Mouse (Mus musculus) CH12.LX (cell line): ENCODE data around the gene Plek2. TPM values are rescaled to one million over a fixed set of nuclear protein-coding genes. Genes with fewer than 3 reads are reported as not detected.

Experiments
- DNase-seq: peaks from one replicate; pipeline ENCODE4 v3.0.0-alpha.2; 2013; ENCODE audit errors: extremely low read depth
- H3K27ac ChIP-seq: 2 replicates; pipeline ENCODE4 v1.5.1; 2012; ENCODE audit warnings: low read depth, mild to moderate bottlenecking, control low read depth, moderate library complexity; ENCODE audit not compliant: insufficient read depth
- H3K27me3 ChIP-seq: replicated peaks from 2 replicates; pipeline ENCODE3; 2012; ENCODE audit warnings: inconsistent platforms
- H3K36me3 ChIP-seq, 2 experiments: replicated peaks in 1 of 2; 2 replicates each; pipeline versions ENCODE3 to v1.6.1; 2012; ENCODE audit warnings: inconsistent platforms in 1 of 2, low read length in 1 of 2, mild to moderate bottlenecking in 1 of 2, mixed read lengths in 1 of 2, moderate library complexity in 1 of 2; ENCODE audit not compliant: control insufficient read depth in 1 of 2, insufficient read depth in 1 of 2
- H3K4me1 ChIP-seq, 2 experiments: 2 replicates each; pipeline ENCODE4 v1.6.1; 2012; ENCODE audit warnings: inconsistent platforms in 1 of 2, moderate library complexity in 1 of 2; ENCODE audit not compliant: insufficient read depth in 2 of 2, control insufficient read depth in 1 of 2
- H3K4me2 ChIP-seq: 2 replicates; pipeline ENCODE4 v1.6.1; 2012; ENCODE audit warnings: low read depth, mild to moderate bottlenecking, control low read depth; ENCODE audit not compliant: poor library complexity, insufficient read depth, severe bottlenecking
- H3K4me3 ChIP-seq, 3 experiments: fragments of 150-350 bp in 1 of 3; sonication (generic) in 1 of 3; replicated peaks in 1 of 3; 2 replicates each; pipeline versions ENCODE3 to v1.5.1; 2011 to 2012; ENCODE audit warnings: low read depth in 2 of 3, low read length in 2 of 3, mild to moderate bottlenecking in 2 of 3, moderate library complexity in 2 of 3, control low read depth in 1 of 3, improper control_type of control experiment in 1 of 3, inconsistent platforms in 1 of 3, mixed read lengths in 1 of 3; ENCODE audit not compliant: poor library complexity in 1 of 3
- H3K79me2 ChIP-seq: replicated peaks from 2 replicates; pipeline ENCODE4 v1.6.1; 2012; ENCODE audit warnings: mild to moderate bottlenecking, moderate library complexity; ENCODE audit not compliant: control insufficient read depth, poor library complexity, insufficient read depth, severe bottlenecking; ENCODE audit errors: extremely low read depth
- H3K9ac ChIP-seq: 2 replicates; pipeline ENCODE4 v1.6.1; 2012; ENCODE audit warnings: low read depth, mild to moderate bottlenecking, control low read depth, moderate library complexity; ENCODE audit not compliant: insufficient read depth
- H3K9me3 ChIP-seq: replicated peaks from 2 replicates; pipeline ENCODE3; 2012; ENCODE audit warnings: low read length, inconsistent platforms, mixed read lengths
- BHLHE40 ChIP-seq: IDR thresholded peaks from 2 replicates; pipeline ENCODE4 v1.6.1; 2011; ENCODE audit warnings: mild to moderate bottlenecking, low read depth, low read length, improper control_type of control experiment
- CHD2 ChIP-seq: IDR thresholded peaks from 2 replicates; pipeline ENCODE4 v1.6.1; 2011; ENCODE audit warnings: low read length, improper control_type of control experiment
- CTCF ChIP-seq, 2 experiments: IDR thresholded peaks in 1 of 2; conservative IDR thresholded peaks in 1 of 2; 2 replicates each; pipeline ENCODE4 v1.5.1; 2011 to 2012; ENCODE audit warnings: low read depth in 2 of 2, low read length in 2 of 2, improper control_type of control experiment in 1 of 2, inconsistent platforms in 1 of 2, mild to moderate bottlenecking in 1 of 2, moderate library complexity in 1 of 2
- E2F4 ChIP-seq: IDR thresholded peaks from 2 replicates; pipeline ENCODE4 v1.6.1; 2011; ENCODE audit warnings: low read depth, low read length, improper control_type of control experiment; ENCODE audit not compliant: insufficient replicate concordance
- ELF1 ChIP-seq: IDR thresholded peaks from 2 replicates; pipeline ENCODE4 v1.6.1; 2014; ENCODE audit warnings: low read depth, mild to moderate bottlenecking, inconsistent platforms, low read length, improper control_type of control experiment
- EP300 ChIP-seq: IDR thresholded peaks from 2 replicates; pipeline ENCODE4 v1.6.1; 2011; ENCODE audit warnings: low read length, improper control_type of control experiment
- ETS1 ChIP-seq: conservative IDR thresholded peaks from 2 replicates; pipeline ENCODE4 v1.6.1; 2012; ENCODE audit warnings: low read depth, mild to moderate bottlenecking, inconsistent platforms, low read length, improper control_type of control experiment, moderate library complexity
- GABPA ChIP-seq: IDR thresholded peaks from 2 replicates; pipeline ENCODE4 v1.6.1; 2012; ENCODE audit warnings: low read depth, low read length, improper control_type of control experiment, inconsistent platforms; ENCODE audit not compliant: insufficient replicate concordance
- HCFC1 ChIP-seq: IDR thresholded peaks from 2 replicates; pipeline ENCODE4 v1.6.1; 2012; ENCODE audit warnings: low read depth, mild to moderate bottlenecking, inconsistent platforms, low read length, improper control_type of control experiment
- IRF4 ChIP-seq: IDR thresholded peaks from 2 replicates; pipeline ENCODE4 v1.6.1; 2014; ENCODE audit warnings: low read depth, mild to moderate bottlenecking, inconsistent platforms, low read length, improper control_type of control experiment
- JUND ChIP-seq: conservative IDR thresholded peaks from 2 replicates; pipeline ENCODE4 v1.6.1; 2011; ENCODE audit warnings: low read depth, low read length, improper control_type of control experiment
- KAT2A ChIP-seq: IDR thresholded peaks from 2 replicates; pipeline ENCODE4 v1.6.1; 2012; ENCODE audit warnings: low read length, improper control_type of control experiment, inconsistent platforms; ENCODE audit not compliant: insufficient replicate concordance
- MAFK ChIP-seq: IDR thresholded peaks from 2 replicates; pipeline ENCODE4 v1.6.1; 2011; ENCODE audit warnings: low read length, improper control_type of control experiment; ENCODE audit not compliant: insufficient replicate concordance
- MAX ChIP-seq: IDR thresholded peaks from 2 replicates; pipeline ENCODE4 v1.6.1; 2011; ENCODE audit warnings: low read length, improper control_type of control experiment
- MAZ ChIP-seq: IDR thresholded peaks from 2 replicates; pipeline ENCODE4 v1.6.1; 2012; ENCODE audit warnings: low read depth, mild to moderate bottlenecking, inconsistent platforms, low read length, improper control_type of control experiment, moderate library complexity
- MEF2A ChIP-seq: IDR thresholded peaks from 2 replicates; pipeline ENCODE4 v1.6.1; 2014; ENCODE audit warnings: low read depth, mild to moderate bottlenecking, inconsistent platforms, low read length, improper control_type of control experiment, borderline replicate concordance
- MXI1 ChIP-seq: IDR thresholded peaks from 2 replicates; pipeline ENCODE4 v1.6.1; 2011; ENCODE audit warnings: mild to moderate bottlenecking, low read depth, low read length, improper control_type of control experiment
- MYC ChIP-seq: IDR thresholded peaks from 2 replicates; pipeline ENCODE4 v1.6.1; 2011; ENCODE audit warnings: low read depth, mild to moderate bottlenecking, improper control_type of control experiment, low read length
- NELFE ChIP-seq: IDR thresholded peaks from 2 replicates; pipeline ENCODE4 v1.6.1; 2011; ENCODE audit warnings: low read depth, low read length, improper control_type of control experiment
- NRF1 ChIP-seq: IDR thresholded peaks from 2 replicates; pipeline ENCODE4 v1.6.1; 2014; ENCODE audit warnings: low read depth, mild to moderate bottlenecking, inconsistent platforms, low read length, improper control_type of control experiment, moderate library complexity
- POLR2A ChIP-seq: IDR thresholded peaks from 2 replicates; pipeline ENCODE4 v1.6.1; 2011; ENCODE audit warnings: low read depth, mild to moderate bottlenecking, improper control_type of control experiment, low read length
- RAD21 ChIP-seq: IDR thresholded peaks from 2 replicates; pipeline ENCODE4 v1.6.1; 2011; ENCODE audit warnings: low read depth, mild to moderate bottlenecking, low read length, improper control_type of control experiment, moderate library complexity
- RCOR1 ChIP-seq: conservative IDR thresholded peaks from 2 replicates; pipeline ENCODE4 v1.6.1; 2012; ENCODE audit warnings: low read depth, mild to moderate bottlenecking, inconsistent platforms, low read length, improper control_type of control experiment
- SIN3A ChIP-seq: IDR thresholded peaks from 2 replicates; pipeline ENCODE4 v1.6.1; 2012; ENCODE audit warnings: low read length, improper control_type of control experiment, inconsistent platforms
- SMC3 ChIP-seq: IDR thresholded peaks from 2 replicates; pipeline ENCODE4 v1.6.1; 2011; ENCODE audit warnings: low read depth, low read length, improper control_type of control experiment
- TBP ChIP-seq: conservative IDR thresholded peaks from 2 replicates; pipeline ENCODE4 v1.6.1; 2011; ENCODE audit warnings: low read depth, low read length, improper control_type of control experiment
- UBTF ChIP-seq: IDR thresholded peaks from 2 replicates; pipeline ENCODE4 v1.6.1; 2012; ENCODE audit warnings: low read depth, mild to moderate bottlenecking, inconsistent platforms, low read length, improper control_type of control experiment, moderate library complexity
- USF1 ChIP-seq: IDR thresholded peaks from 2 replicates; pipeline ENCODE4 v1.6.1; 2014; ENCODE audit warnings: low read depth, mild to moderate bottlenecking, inconsistent platforms, low read length, improper control_type of control experiment
- USF2 ChIP-seq: conservative IDR thresholded peaks from 2 replicates; pipeline ENCODE4 v1.6.1; 2011; ENCODE audit warnings: low read depth, low read length, improper control_type of control experiment
- ZC3H11A ChIP-seq: IDR thresholded peaks from 2 replicates; pipeline ENCODE4 v1.6.1; 2012; ENCODE audit warnings: low read depth, mild to moderate bottlenecking, inconsistent platforms, low read length, improper control_type of control experiment
- dilution Hi-C: fragments of 300-500 bp; cut with MboI; formaldehyde crosslinking; loops from 2 replicates; pipeline ENCODE4 v1.14.3; 2020; ENCODE audit warnings: low sequenced_read_pairs; ENCODE audit not compliant: extremely low pct_unique_long_range_greater_than_20kb, extremely low pct_ligation_motif_present
- in situ Hi-C: fragments of 300-500 bp; cut with MboI; formaldehyde crosslinking; loops from 3 replicates; pipeline ENCODE4 v1.14.3; 2019; ENCODE audit warnings: low sequenced_read_pairs, low pct_ligation_motif_present, low pct_unique_long_range_greater_than_20kb, mixed read lengths
- polyA plus RNA-seq: library from polyadenylated mRNA; unstranded; fragments of >175 nt; gene quantifications from 2 replicates; pipeline ENCODE4 v1.2.1, GENCODE M21; 2012; ENCODE audit warnings: low read depth; ENCODE audit not compliant: insufficient read length
- total RNA-seq, 2 experiments: library from RNA; depleted of rRNA; stranded (reverse); fragments of 300-350 nt in 1 of 2; fragments of >200 nt in 1 of 2; gene quantifications; 2 replicates each; pipeline ENCODE4 v1.2.3; 2012 to 2014

Gene Plek2
- total and polyA plus RNA-seq, 3 experiments: 0.85 TPM; not detected in 2

- H3K9me3 ChIP-seq: no peaks in the 10 kb centered on the region
- H3K27me3 ChIP-seq: no peaks in the 10 kb centered on the region
- in situ Hi-C loops: loop anchor here (5.0 kb wide), 3 partner anchors 56 to 176 kb away; partner anchors contain the start of gene Tmem229b
- no peaks in the 10 kb centered on the region for H3K36me3 ChIP-seq
- H3K4me1 ChIP-seq: peaks cover 6 to 47% of the 10 kb centered on the region in 2 experiments
- no peak overlapping the region for H3K9ac ChIP-seq
- no peak overlapping the region for H3K4me3 ChIP-seq
- H3K27ac ChIP-seq: no peak overlapping the region
- TF ChIP-seq IRF4 (no peak), KAT2A (no peak), NELFE (no peak), JUND (no peak), USF2 (no peak), SMC3 (no peak), HCFC1 (no peak), MEF2A (no peak), ELF1 (no peak), USF1 (no peak), RCOR1 (no peak), UBTF (no peak), BHLHE40 (no peak), EP300 (no peak), GABPA (no peak), ETS1 (no peak), CHD2 (no peak), MAZ (no peak), MYC (no peak)
- DNase-seq: no peak
- H3K79me2 ChIP-seq: no peaks in the 10 kb centered on the region
- H3K4me2 ChIP-seq: no peak overlapping the region
- dilution Hi-C loops: no loop called here
Measured at GRCm38 (mm10) chr12:78921421-78921820, 14.7 kb upstream of the Plek2 start.

GRCm38 (mm10) chr12:78919079-78919712, 12.4 kb upstream of the Plek2 start:
- H3K4me2 ChIP-seq: peak overlapping the region; percentile 80
- H3K27me3 ChIP-seq: no peaks in the 10 kb centered on the region
- dilution Hi-C loops (no loop called here), in situ Hi-C loops (no loop called here)
- no peaks in the 10 kb centered on the region for H3K36me3 ChIP-seq
- peaks cover 3 to 36% of the 10 kb centered on the region in 2 experiments for H3K4me1 ChIP-seq
- H3K9ac ChIP-seq: 0 out of 2 replicates have a peak overlapping the region, but pooled peaks have one; percentile 25
- no peak overlapping the region for H3K27ac ChIP-seq
- H3K9me3 ChIP-seq: no peaks in the 10 kb centered on the region
- no peaks in the 10 kb centered on the region for H3K79me2 ChIP-seq
- DNase-seq: peak; percentile 92
- no peak overlapping the region for H3K4me3 ChIP-seq
- 0 out of 2 replicates have a peak, but pooled peaks have one; percentile 2 for TF ChIP-seq MAFK
- 0 out of 2 replicates have a peak, but pooled peaks have one; percentile 35 for TF ChIP-seq NRF1
- no peak for TF ChIP-seq GABPA
- TF ChIP-seq CTCF (conservative IDR thresholded peaks at IDR 0.05 in 1 of 2, IDR thresholded peaks at IDR 0.05 in 1 of 2; ENCODE audit: low read depth in 2 of 2, low read length in 2 of 2): peak; percentile 96 to 97
- TF ChIP-seq JUND: peak; percentile 20; the same call in 1 of the 2 replicates
- no peak; the same call in 1 of the 2 replicates for TF ChIP-seq MEF2A
- TF ChIP-seq MXI1: peak; percentile 42; the same call in 1 of the 2 replicates
- TF ChIP-seq HCFC1: peak; percentile 22; the same call in 1 of the 2 replicates
- TF ChIP-seq SMC3: peak; percentile 93
- TF ChIP-seq TBP: no peak
- peak; percentile 4; the same call in 1 of the 2 replicates for TF ChIP-seq BHLHE40
- peak; percentile 14; the same call in 1 of the 2 replicates for TF ChIP-seq ELF1
- peak; percentile 36; the same call in 1 of the 2 replicates for TF ChIP-seq EP300
- TF ChIP-seq MYC: peak; percentile 80
- peak; percentile 88 for TF ChIP-seq ZC3H11A
- no peak for TF ChIP-seq POLR2A
- TF ChIP-seq IRF4: peak; percentile 41; the same call in 1 of the 2 replicates
- peak; percentile 58; the same call in 1 of the 2 replicates for TF ChIP-seq MAX
- TF ChIP-seq E2F4: 0 out of 2 replicates have a peak, but pooled peaks have one; percentile 43
- TF ChIP-seq SIN3A: no peak; the same call in 1 of the 2 replicates
- TF ChIP-seq RAD21: peak; percentile 99
